Mouse (Mus musculus): ENCODE results near the gene Nit2.
A peak's percentile ranks its signal among the peaks of the same experiment; 100 is the strongest.

The Nit2 gene

GRCm38 (mm10) chr16:57159835-57160234 is 7.3 kb downstream of the Nit2 start:
- no peak for DNase-seq

- no peak for DNase-seq
These were observed 9.4 kb downstream of the Nit2 start for GRCm38 (mm10) chr16:57157728-57158127.

GRCm38 (mm10) chr16:57157076-57157475 is 10.1 kb downstream of the Nit2 start:
- no peak for DNase-seq

GRCm38 (mm10) chr16:57155899-57156298 is 11.2 kb downstream of the Nit2 start:
- no peak for DNase-seq

GRCm38 (mm10) chr16:57151437-57151836 is 15.7 kb downstream of the Nit2 start:
- DNase-seq = no peak

- DNase-seq = no peak
These were observed 22.4 kb downstream of the Nit2 start for GRCm38 (mm10) chr16:57144741-57145140.

- no peak for DNase-seq
These were observed 33.5 kb downstream of the Nit2 start for GRCm38 (mm10) chr16:57133611-57134010.

- no peak for DNase-seq
These were observed 34.8 kb downstream of the Nit2 start for GRCm38 (mm10) chr16:57132326-57132725.

- no peak for DNase-seq
These were observed 35.6 kb downstream of the Nit2 start for GRCm38 (mm10) chr16:57131544-57131943.

- no peak for DNase-seq
These were observed 36.3 kb downstream of the Nit2 start for GRCm38 (mm10) chr16:57130752-57131400.

GRCm38 (mm10) chr16:57127825-57128224 is 39.3 kb downstream of the Nit2 start:
- DNase-seq = no peak

- DNase-seq = no peak
These were observed 40.9 kb downstream of the Nit2 start for GRCm38 (mm10) chr16:57126268-57126667.

- no peak for DNase-seq
These were observed 44.3 kb downstream of the Nit2 start for GRCm38 (mm10) chr16:57122682-57123445.

GRCm38 (mm10) chr16:57121816-57122415 is 45.2 kb downstream of the Nit2 start:
- DNase-seq = no peak

GRCm38 (mm10) chr16:57120913-57121815 is 46.0 kb downstream of the Nit2 start, which contains the start of gene Tomm70a:
Gene Tomm70a (plus strand): TSS chr16:57121703.
- peak; percentile 90 to 92 for DNase-seq

- no peak for DNase-seq
These were observed 49.6 kb downstream of the Nit2 start for GRCm38 (mm10) chr16:57117562-57117961.

GRCm38 (mm10) chr16:57116066-57116465 is 51.1 kb downstream of the Nit2 start:
- DNase-seq = no peak
